Mouse (Mus musculus) forebrain, postnatal 0 days (tissue): Measurements from ENCODE around the gene Nrxn3. TPM values are rescaled to one million over a fixed set of nuclear protein-coding genes. Genes with fewer than 3 reads are reported as not detected.

Experiments used
- ATAC-seq: fragments of 200-750 bp; cut with Nextera tagmentation; 2 replicates; pipeline ENCODE4 v1.8.0; 2017; ENCODE audit warnings: mild to moderate bottlenecking, moderate library complexity
- DNase-seq: peaks from one replicate; pipeline ENCODE4 v3.0.0-alpha.2; 2015
- H3K27ac ChIP-seq: fragments of 300-500 bp; sonication (generic); 2 replicates; pipeline ENCODE4 v1.5.1; 2014; ENCODE audit warnings: low read depth, mild to moderate bottlenecking, antibody characterized with exemption, low read length, moderate library complexity, mixed read lengths
- H3K27me3 ChIP-seq: fragments of 300-500 bp; sonication (generic); 2 replicates; pipeline ENCODE4 v1.6.1; 2014; ENCODE audit warnings: mild to moderate bottlenecking, low read length, mixed read lengths; ENCODE audit not compliant: insufficient read depth
- H3K36me3 ChIP-seq: fragments of 300-500 bp; sonication (generic); 2 replicates; pipeline ENCODE4 v1.6.1; 2014; ENCODE audit warnings: mild to moderate bottlenecking, moderate library complexity; ENCODE audit not compliant: insufficient read depth
- H3K4me1 ChIP-seq: fragments of 300-500 bp; sonication (generic); 2 replicates; pipeline ENCODE4 v1.6.1; 2014; ENCODE audit warnings: antibody characterized with exemption; ENCODE audit not compliant: insufficient read depth
- H3K4me2 ChIP-seq: fragments of 300-500 bp; sonication (generic); 2 replicates; pipeline ENCODE4 v1.6.1; 2014; ENCODE audit warnings: low read depth, mild to moderate bottlenecking, moderate library complexity
- H3K4me3 ChIP-seq: fragments of 300-500 bp; sonication (generic); 2 replicates; pipeline ENCODE4 v1.5.1; 2014; ENCODE audit warnings: low read depth, low read length, mixed read lengths
- H3K9ac ChIP-seq: fragments of 300-500 bp; sonication (generic); 2 replicates; pipeline ENCODE4 v1.6.1; 2014; ENCODE audit warnings: mild to moderate bottlenecking
- H3K9me3 ChIP-seq: fragments of 300-500 bp; sonication (generic); 2 replicates; pipeline ENCODE4 v1.6.1; 2016; ENCODE audit warnings: low read length
- CTCF ChIP-seq: sonication (generic); IDR thresholded peaks from 2 replicates; pipeline ENCODE4 v1.5.1; 2016; ENCODE audit warnings: antibody characterized with exemption, control low read depth, low read depth
- WGBS: fragments of 180-500 bp; shearing (Covaris S2); extraction: QIAGEN DNeasy Blood & Tissue Kit; methylation state at CpG from one replicate; pipeline ENCODE4 v1.1.7; 2014; 5-methylcytosine and 5-hydroxymethylcytosine counted together
- polyA plus RNA-seq: library from polyadenylated mRNA; unstranded; fragments of >200 nt; fragmentation: Nextera tagmentation; extraction: Ambion mirVana; gene quantifications from 2 replicates; pipeline ENCODE4 v1.2.1, GENCODE M21; 2015
- total RNA-seq: library from RNA; depleted of rRNA; stranded (reverse); fragments of >200 nt; gene quantifications from 2 replicates; pipeline ENCODE4 v1.2.3, GENCODE M21; 2014

Gene Nrxn3
- total and polyA plus RNA-seq, 2 experiments from 2014 or later: 59.9 to 94.6 TPM

- TF ChIP-seq CTCF: no peak
- H3K27me3 ChIP-seq: no peaks in the 10 kb centered on the region
- ATAC-seq: no peak
- WGBS: 15% methylated on average over 2 of the region's 2 CpGs
- H3K36me3 ChIP-seq: no peaks in the 10 kb centered on the region
- H3K4me1 ChIP-seq: no peaks in the 10 kb centered on the region
- no peak overlapping the region for H3K4me3 ChIP-seq
- no peak overlapping the region for H3K9ac ChIP-seq
- no peaks in the 10 kb centered on the region for H3K9me3 ChIP-seq
- no peak for DNase-seq
- no peak overlapping the region for H3K27ac ChIP-seq
- H3K4me2 ChIP-seq: no peak overlapping the region
Measured at GRCm38 (mm10) chr12:88835821-88836220, 113.1 kb downstream of the Nrxn3 start.

GRCm38 (mm10) chr12:88839724-88840123, 117.0 kb downstream of the Nrxn3 start:
- Histone ChIP-seq H3K4me3 (no peak overlapping the region), H3K4me2 (no peak overlapping the region), H3K27me3 (no peaks in the 10 kb centered on the region), H3K4me1 (no peaks in the 10 kb centered on the region), H3K9ac (no peak overlapping the region), H3K27ac (no peak overlapping the region), H3K9me3 (no peaks in the 10 kb centered on the region), H3K36me3 (no peaks in the 10 kb centered on the region)
- DNase-seq (no peak), ATAC-seq (no peak)
- WGBS: 81% methylated on average over 7 of the region's 7 CpGs
- no peak for TF ChIP-seq CTCF

- no peak for TF ChIP-seq CTCF
- WGBS: 70% methylated on average over 6 of the region's 6 CpGs
- H3K36me3 ChIP-seq: no peaks in the 10 kb centered on the region
- no peaks in the 10 kb centered on the region for H3K9me3 ChIP-seq
- H3K4me1 ChIP-seq: no peaks in the 10 kb centered on the region
- no peak overlapping the region for H3K9ac ChIP-seq
- no peak for ATAC-seq
- no peaks in the 10 kb centered on the region for H3K27me3 ChIP-seq
- DNase-seq: no peak
- no peak overlapping the region for H3K27ac ChIP-seq
- no peak overlapping the region for H3K4me2 ChIP-seq
- H3K4me3 ChIP-seq: no peak overlapping the region
Measured at GRCm38 (mm10) chr12:88841350-88841749, 118.7 kb downstream of the Nrxn3 start.

- ATAC-seq: peak; percentile 63
- WGBS: 41% methylated on average over 6 of the region's 6 CpGs
Measured at GRCm38 (mm10) chr12:88850400-88851179, 127.9 kb downstream of the Nrxn3 start.

GRCm38 (mm10) chr12:88854039-88854438, 131.4 kb downstream of the Nrxn3 start:
- Histone ChIP-seq H3K4me3 (no peak overlapping the region), H3K4me2 (no peak overlapping the region), H3K9ac (no peak overlapping the region), H3K4me1 (0 out of 2 replicates have a peak, but pooled peaks cover 5% of the 10 kb centered on the region), H3K36me3 (no peaks in the 10 kb centered on the region), H3K27me3 (no peaks in the 10 kb centered on the region), H3K9me3 (no peaks in the 10 kb centered on the region), H3K27ac (no peak overlapping the region)
- no peak for ATAC-seq
- DNase-seq: no peak
- no peak for TF ChIP-seq CTCF
- WGBS: 52% methylated on average over 4 of the region's 4 CpGs

More at GRCm38 (mm10) chr12:88850400-88851179, 127.9 kb downstream of the Nrxn3 start:
- Histone ChIP-seq H3K4me1 (0 out of 2 replicates have a peak, but pooled peaks cover 5% of the 10 kb centered on the region), H3K36me3 (no peaks in the 10 kb centered on the region), H3K4me3 (no peak overlapping the region), H3K27ac (peak overlapping the region; percentile 54), H3K9ac (no peak overlapping the region), H3K9me3 (no peaks in the 10 kb centered on the region), H3K27me3 (no peaks in the 10 kb centered on the region), H3K4me2 (no peak overlapping the region)
- no peak for DNase-seq
- TF ChIP-seq CTCF: no peak

- Histone ChIP-seq H3K9me3 (no peaks in the 10 kb centered on the region), H3K4me1 (peaks cover 5% of the 10 kb centered on the region; the same call in 1 of the 2 replicates), H3K36me3 (no peaks in the 10 kb centered on the region), H3K4me2 (no peak overlapping the region), H3K9ac (no peak overlapping the region), H3K4me3 (no peak overlapping the region), H3K27me3 (no peaks in the 10 kb centered on the region), H3K27ac (no peak overlapping the region)
- DNase-seq: no peak
- TF ChIP-seq CTCF: no peak
- 47% methylated on average over 2 of the region's 2 CpGs for WGBS
- ATAC-seq: no peak
Measured at GRCm38 (mm10) chr12:88857701-88858100, 135.0 kb downstream of the Nrxn3 start.
